Mouse (Mus musculus) neutrophil, adult 65 days (primary cell): ENCODE data around the gene Rhox3e. TPM values are rescaled to one million over a fixed set of nuclear protein-coding genes. Genes with fewer than 3 reads are reported as not detected.

Source experiments
- total RNA-seq: library from RNA; stranded (reverse); gene quantifications from 2 replicates; pipeline ENCODE4 v1.2.4, GENCODE M21; 2023

The Rhox3e gene
- not detected in 2 replicates for total RNA-seq

GRCm38 (mm10) chrX:37541719-37542118, at the start of gene Rhox3e:
TSS of gene Rhox3e (plus strand) at chrX:37542019.

DNA sequence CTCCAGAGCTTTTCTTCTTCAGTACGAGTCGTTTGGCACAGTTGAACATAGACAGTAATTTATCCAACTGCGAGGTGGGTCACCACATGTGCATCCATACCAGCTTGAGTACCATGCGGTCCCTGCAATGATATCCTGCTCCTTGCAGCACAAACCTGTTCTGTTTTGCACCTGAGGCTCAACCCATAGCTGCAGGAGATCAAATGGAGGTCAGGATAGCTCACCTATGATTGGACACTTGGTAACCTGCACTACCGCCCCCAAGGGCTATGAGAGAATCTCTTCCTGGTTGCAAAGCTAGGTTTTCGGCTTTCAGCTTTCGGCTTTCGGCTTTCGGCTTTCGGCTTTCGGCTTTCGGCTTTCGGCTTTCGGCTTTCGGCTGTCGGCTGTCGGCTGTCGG, 27.8 kb upstream of the Rhox3e start, which contains the start of gene Rhox4d:
Gene Rhox4d, plus strand, starts transcription at position 301 of the 400 bp plus-strand sequence.

DNA sequence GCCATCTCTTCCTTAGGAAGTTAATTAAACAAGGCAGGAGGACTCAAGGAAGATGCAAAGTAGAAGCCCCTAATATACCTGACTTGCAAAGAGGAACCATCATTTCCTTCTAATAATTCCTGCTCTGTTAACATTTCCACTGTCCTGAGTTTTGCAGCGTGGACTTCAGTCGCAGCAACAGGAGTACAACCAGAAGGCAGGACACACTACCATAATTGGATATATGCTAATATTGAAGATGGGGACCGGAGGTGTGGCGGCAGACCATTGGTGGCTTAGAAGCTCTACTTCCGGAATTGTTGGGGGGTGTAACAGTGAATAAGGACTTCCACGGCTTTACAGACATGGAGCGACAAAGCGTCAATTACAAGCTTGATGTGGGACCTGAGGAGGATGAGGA, 11.7 kb upstream of the Rhox3e start, which contains the start of gene Rhox2e:
Gene Rhox2e, plus strand, starts transcription at position 301 of the 400 bp plus-strand sequence.

DNA sequence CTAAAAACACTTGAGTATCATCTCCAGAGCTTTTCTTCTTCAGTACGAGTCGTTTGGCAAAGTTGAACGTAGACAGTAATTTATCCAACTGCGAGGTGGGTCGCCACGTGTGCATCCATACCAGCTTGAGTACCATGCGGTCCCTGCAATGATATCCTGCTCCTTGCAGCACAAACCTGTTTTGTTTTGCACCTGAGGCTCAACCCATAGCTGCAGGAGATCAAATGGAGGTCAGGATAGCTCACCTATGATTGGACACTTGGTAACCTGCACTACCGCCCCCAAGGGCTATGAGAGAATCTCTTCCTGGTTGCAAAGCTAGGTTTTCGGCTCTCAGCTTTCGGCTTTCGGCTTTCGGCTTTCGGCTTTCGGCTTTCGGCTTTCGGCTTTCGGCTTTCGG, 15.3 kb downstream of the Rhox3e start, which contains the start of gene Rhox4e:
Gene Rhox4e, plus strand, starts transcription at position 301 of the 400 bp plus-strand sequence.

DNA sequence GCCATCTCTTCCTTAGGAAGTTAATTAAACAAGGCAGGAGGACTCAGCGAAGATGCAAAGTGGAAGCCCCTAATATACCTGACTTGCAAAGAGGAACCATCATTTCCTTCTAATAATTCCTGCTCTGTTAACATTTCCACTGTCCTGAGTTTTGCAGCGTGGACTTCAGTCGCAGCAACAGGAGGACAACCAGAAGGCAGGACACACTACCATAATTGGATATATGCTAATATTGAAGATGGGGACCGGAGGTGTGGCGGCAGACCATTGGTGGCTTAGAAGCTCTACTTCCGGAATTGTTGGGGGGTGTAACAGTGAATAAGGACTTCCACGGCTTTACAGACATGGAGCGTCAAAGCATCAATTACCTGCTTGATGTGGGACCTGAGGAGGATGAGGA, 29.3 kb downstream of the Rhox3e start, which contains the start of gene Rhox2f:
Gene Rhox2f, plus strand, starts transcription at position 301 of the 400 bp plus-strand sequence.

DNA sequence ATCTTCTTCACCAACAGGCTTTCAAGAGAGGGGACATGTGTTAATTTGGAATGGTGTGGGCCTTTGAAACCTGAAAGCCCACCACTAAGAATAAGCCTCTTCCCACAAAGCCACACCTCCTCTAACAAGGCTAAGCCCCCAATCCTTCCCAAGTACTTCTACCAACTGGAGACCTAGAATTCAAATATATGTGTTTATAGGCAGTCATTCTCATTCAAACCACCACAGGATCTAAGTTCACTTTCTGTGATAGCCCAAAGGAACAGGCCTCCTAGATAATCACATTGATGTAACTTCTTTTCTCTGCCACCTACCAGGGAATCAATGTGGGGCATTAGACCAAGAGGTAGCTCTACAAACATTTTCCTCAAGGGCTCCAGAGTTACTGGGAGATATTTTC, 38.9 kb downstream of the Rhox3e start, which contains the start of gene Rhox3f:
Gene Rhox3f, plus strand, starts transcription at position 301 of the 400 bp plus-strand sequence.

Other genes starting within 250 kb of the Rhox3e start
- gene Rhox3a2, start 162.0 kb upstream of the Rhox3e start, total RNA-seq = not detected in 2 replicates
- not detected in 2 replicates for gene Rhox4a2, start 151.2 kb upstream of the Rhox3e start, total RNA-seq
- gene Rhox2b, start 130.0 kb upstream of the Rhox3e start, total RNA-seq = not detected in 2 replicates
- gene Rhox4b, start 109.5 kb upstream of the Rhox3e start, total RNA-seq = not detected in 2 replicates
- gene Rhox2c, start 88.3 kb upstream of the Rhox3e start, total RNA-seq = not detected in 2 replicates
- not detected in 2 replicates for gene Rhox3c, start 83.4 kb upstream of the Rhox3e start, total RNA-seq
- gene Rhox4c, start 61.7 kb upstream of the Rhox3e start, total RNA-seq = not detected in 2 replicates
- not detected in 2 replicates for gene Rhox2d, start 48.6 kb upstream of the Rhox3e start, total RNA-seq
- not detected in 2 replicates for gene Rhox4d, start 27.7 kb upstream of the Rhox3e start, total RNA-seq
- gene Rhox2e, start 11.6 kb upstream of the Rhox3e start, total RNA-seq = not detected in 2 replicates
- not detected in 2 replicates for gene Rhox4e, start 15.4 kb downstream of the Rhox3e start, total RNA-seq
- not detected in 2 replicates for gene Rhox2f, start 29.4 kb downstream of the Rhox3e start, total RNA-seq
- not detected in 2 replicates for gene Rhox3f, start 39.0 kb downstream of the Rhox3e start, total RNA-seq
- gene Rhox4f, start 65.7 kb downstream of the Rhox3e start, total RNA-seq = not detected in 2 replicates
- gene Rhox3g, start 86.6 kb downstream of the Rhox3e start, total RNA-seq = not detected in 2 replicates
- not detected in 2 replicates for gene Rhox2g, start 101.5 kb downstream of the Rhox3e start, total RNA-seq
- not detected in 2 replicates for gene Rhox4g, start 109.3 kb downstream of the Rhox3e start, total RNA-seq
- not detected in 2 replicates for gene Rhox3h, start 126.7 kb downstream of the Rhox3e start, total RNA-seq
- not detected in 2 replicates for gene Rhox2h, start 131.3 kb downstream of the Rhox3e start, total RNA-seq